Mouse (Mus musculus): ENCODE data around the gene Angptl1. TPM values are rescaled to one million over a fixed set of nuclear protein-coding genes. Genes with fewer than 3 reads are reported as not detected.
A peak's percentile ranks its signal among the peaks of the same experiment; 100 is the strongest.

Angptl1 gene
- polyA plus RNA-seq (2015; fragmentation: Nextera tagmentation; extraction: Ambion mirVana): 1.0 TPM in 2 replicates

DNA sequence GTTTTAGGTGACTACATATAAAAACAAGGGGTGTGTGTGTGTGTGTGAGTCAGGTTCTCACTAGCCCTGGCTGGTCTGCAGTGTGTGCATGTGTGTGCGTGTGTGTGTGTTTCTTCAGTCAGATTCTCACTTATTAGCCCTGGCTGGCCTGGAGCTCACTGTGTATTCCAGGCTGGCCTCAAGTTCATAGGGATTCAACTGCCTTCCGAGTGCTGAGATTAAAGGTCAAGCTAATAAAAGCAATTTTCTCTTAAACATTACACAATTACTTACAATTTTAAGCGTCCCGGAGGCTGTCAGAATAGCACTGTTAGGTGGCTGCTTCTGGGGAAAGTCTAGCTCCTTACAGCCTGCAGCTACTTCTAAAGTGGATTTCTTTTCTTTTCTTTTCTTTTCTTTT lies at the start of gene Angptl1:
TSS of gene Angptl1 (plus strand) at position 386 of the 400 bp plus-strand sequence.
- ATAC-seq (replicated peaks; ENCODE audit: low FRiP score, low read depth): 0 out of 2 replicates have a peak, but pooled peaks have one; percentile 29
- Histone ChIP-seq H3K36me3 (ENCODE audit: insufficient read depth, low read length) (no peaks in the 10 kb centered on the region), H3K27me3 (ENCODE audit: insufficient read depth, low read length) (no peaks in the 10 kb centered on the region; the same call in 1 of the 2 replicates), H3K9me3 (replicated peaks; ENCODE audit: low read length) (no peaks in the 10 kb centered on the region), H3K4me1 (replicated peaks; ENCODE audit: insufficient read depth, low read length) (no peaks in the 10 kb centered on the region), H3K27ac (no peak within 1 kb of the TSS), H3K4me2 (ENCODE audit: low read length) (peak within 1 kb of the TSS; percentile 46), H3K4me3 (replicated peaks; ENCODE audit: low read depth, low read length) (no peak within 1 kb of the TSS), H3K9ac (ENCODE audit: low read depth, low read length) (0 out of 2 replicates have a peak within 1 kb of the TSS, but pooled peaks have one; percentile 35)
- WGBS: 42% methylated on average over 4 of the region's 4 CpGs
- TF ChIP-seq CTCF (IDR thresholded peaks at IDR 0.05; ENCODE audit: low read depth): no peak
- peak; percentile 31 for DNase-seq (ENCODE audit: low spot score)

- ATAC-seq (replicated peaks; ENCODE audit: low FRiP score, low read depth): no peak
Observed at GRCm38 (mm10) chr1:156789844-156790490, 48.4 kb upstream of the Angptl1 start.

GRCm38 (mm10) chr1:156796251-156796650 lies 42.1 kb upstream of the Angptl1 start:
- Histone ChIP-seq H3K27me3 (ENCODE audit: insufficient read depth, low read length) (no peaks in the 10 kb centered on the region), H3K4me1 (replicated peaks; ENCODE audit: insufficient read depth, low read length) (0 out of 2 replicates have a peak, but pooled peaks cover 4% of the 10 kb centered on the region), H3K36me3 (ENCODE audit: insufficient read depth, low read length) (no peaks in the 10 kb centered on the region), H3K27ac (no peak overlapping the region), H3K4me3 (replicated peaks; ENCODE audit: low read depth, low read length) (no peak overlapping the region), H3K9ac (ENCODE audit: low read depth, low read length) (no peak overlapping the region), H3K9me3 (replicated peaks; ENCODE audit: low read length) (no peaks in the 10 kb centered on the region), H3K4me2 (ENCODE audit: low read length) (no peak overlapping the region)
- WGBS: 23% methylated on average over 9 of the region's 9 CpGs
- ATAC-seq (replicated peaks; ENCODE audit: low FRiP score, low read depth) (no peak), DNase-seq (ENCODE audit: low spot score) (no peak)
- no peak for TF ChIP-seq CTCF (IDR thresholded peaks at IDR 0.05; ENCODE audit: low read depth)

More at GRCm38 (mm10) chr1:156789844-156790490, 48.4 kb upstream of the Angptl1 start:
- Histone ChIP-seq H3K4me2 (ENCODE audit: low read length) (no peak overlapping the region), H3K36me3 (ENCODE audit: insufficient read depth, low read length) (no peaks in the 10 kb centered on the region), H3K27ac (no peak overlapping the region), H3K27me3 (ENCODE audit: insufficient read depth, low read length) (no peaks in the 10 kb centered on the region), H3K4me1 (replicated peaks; ENCODE audit: insufficient read depth, low read length) (no peaks in the 10 kb centered on the region), H3K9me3 (replicated peaks; ENCODE audit: low read length) (no peaks in the 10 kb centered on the region), H3K9ac (ENCODE audit: low read depth, low read length) (no peak overlapping the region), H3K4me3 (replicated peaks; ENCODE audit: low read depth, low read length) (no peak overlapping the region)
- DNase-seq (ENCODE audit: low spot score): no peak
- 47% methylated on average over 5 of the region's 5 CpGs for WGBS
- no peak for TF ChIP-seq CTCF (IDR thresholded peaks at IDR 0.05; ENCODE audit: low read depth)

DNA sequence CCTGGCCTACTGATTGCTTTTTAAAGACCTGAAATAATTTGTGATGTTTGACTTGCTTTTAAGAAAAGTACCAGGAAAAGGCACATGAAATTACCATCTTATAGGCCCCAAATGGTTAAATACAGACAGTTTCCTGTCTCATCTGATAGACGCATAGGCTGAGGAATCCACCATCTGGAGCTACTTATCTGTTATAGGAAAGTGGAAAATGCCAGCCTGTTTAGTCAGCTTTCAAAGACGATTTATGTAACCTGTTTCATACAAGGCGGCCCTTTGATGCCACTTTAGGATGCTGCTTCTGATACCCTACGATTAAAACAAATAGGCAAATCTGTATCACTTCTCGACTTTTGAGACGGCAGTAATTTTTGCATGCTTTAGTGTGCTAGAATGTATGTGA lies 37.1 kb upstream of the Angptl1 start:
- H3K36me3 ChIP-seq (ENCODE audit: insufficient read depth, low read length): no peaks in the 10 kb centered on the region
- H3K9ac ChIP-seq (ENCODE audit: low read depth, low read length): no peak overlapping the region
- DNase-seq (ENCODE audit: low spot score) (no peak), ATAC-seq (replicated peaks; ENCODE audit: low FRiP score, low read depth) (no peak)
- TF ChIP-seq CTCF (IDR thresholded peaks at IDR 0.05; ENCODE audit: low read depth): no peak
- H3K9me3 ChIP-seq (replicated peaks; ENCODE audit: low read length): no peaks in the 10 kb centered on the region
- WGBS: 79% methylated on average over 6 of the region's 6 CpGs
- H3K4me2 ChIP-seq (ENCODE audit: low read length): no peak overlapping the region
- H3K27ac ChIP-seq: no peak overlapping the region
- H3K4me1 ChIP-seq (replicated peaks; ENCODE audit: insufficient read depth, low read length): peaks cover 1% of the 10 kb centered on the region; the same call in 1 of the 2 replicates
- no peak overlapping the region for H3K4me3 ChIP-seq (replicated peaks; ENCODE audit: low read depth, low read length)
- H3K27me3 ChIP-seq (ENCODE audit: insufficient read depth, low read length): no peaks in the 10 kb centered on the region

DNA sequence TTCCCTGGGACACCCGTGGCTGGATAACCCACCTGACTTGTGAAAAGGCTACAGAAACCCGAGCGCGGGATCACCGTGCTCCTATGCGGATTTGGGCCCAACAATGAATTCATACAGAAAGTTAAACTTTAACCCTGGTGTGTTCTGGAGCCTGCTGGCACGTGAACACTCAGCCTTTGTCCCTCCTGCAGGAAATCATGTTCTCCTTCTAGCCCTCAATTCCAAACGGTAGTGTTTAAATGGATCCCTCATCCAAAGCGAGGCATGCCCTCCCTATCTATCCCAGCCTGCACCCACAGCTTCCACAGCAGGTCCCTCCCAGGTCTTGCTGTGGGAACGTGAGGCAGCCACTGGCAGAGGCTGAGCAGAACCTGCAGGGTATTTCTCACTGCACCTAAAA lies 30.0 kb upstream of the Angptl1 start:
- H3K9ac ChIP-seq (ENCODE audit: low read depth, low read length): no peak overlapping the region
- no peaks in the 10 kb centered on the region for H3K9me3 ChIP-seq (replicated peaks; ENCODE audit: low read length)
- DNase-seq (ENCODE audit: low spot score) (peak; percentile 35), ATAC-seq (replicated peaks; ENCODE audit: low FRiP score, low read depth) (no peak)
- H3K27me3 ChIP-seq (ENCODE audit: insufficient read depth, low read length): no peaks in the 10 kb centered on the region
- peaks cover 3% of the 10 kb centered on the region; the same call in 1 of the 2 replicates for H3K4me1 ChIP-seq (replicated peaks; ENCODE audit: insufficient read depth, low read length)
- WGBS: 56% methylated on average over 10 of the region's 10 CpGs
- no peaks in the 10 kb centered on the region for H3K36me3 ChIP-seq (ENCODE audit: insufficient read depth, low read length)
- no peak overlapping the region for H3K4me3 ChIP-seq (replicated peaks; ENCODE audit: low read depth, low read length)
- H3K4me2 ChIP-seq (ENCODE audit: low read length): no peak overlapping the region
- no peak overlapping the region; the same call in 1 of the 2 replicates for H3K27ac ChIP-seq
- TF ChIP-seq CTCF (IDR thresholded peaks at IDR 0.05; ENCODE audit: low read depth): no peak

DNA sequence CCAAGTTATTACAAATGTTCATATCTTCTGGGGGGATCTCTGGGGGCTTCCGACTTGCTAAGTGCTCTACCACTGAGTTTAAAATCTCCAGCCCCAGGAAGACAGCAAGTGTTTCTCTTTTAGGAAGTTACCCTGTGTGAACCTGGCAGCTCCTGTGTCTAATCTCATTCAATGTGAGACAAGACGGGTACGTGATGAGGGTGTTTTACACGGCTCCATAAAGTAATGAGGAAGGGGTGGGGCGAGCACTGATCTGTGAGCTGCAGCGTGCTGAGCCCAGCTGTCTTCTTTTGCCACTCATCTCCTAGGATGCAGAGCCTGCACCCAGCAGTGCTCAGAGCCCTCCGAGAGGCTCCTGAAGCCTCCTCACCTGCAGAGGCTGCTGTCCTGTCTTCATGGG lies 26.4 kb upstream of the Angptl1 start:
- no peak overlapping the region for H3K27ac ChIP-seq

More for the DNA sequence above, 26.4 kb upstream of the Angptl1 start:
- H3K36me3 ChIP-seq (ENCODE audit: insufficient read depth, low read length): peaks cover 4% of the 10 kb centered on the region; the same call in 1 of the 2 replicates
- 73% methylated on average over 7 of the region's 7 CpGs for WGBS
- H3K4me1 ChIP-seq (replicated peaks; ENCODE audit: insufficient read depth, low read length): no peaks in the 10 kb centered on the region
- H3K4me2 ChIP-seq (ENCODE audit: low read length): no peak overlapping the region
- H3K4me3 ChIP-seq (replicated peaks; ENCODE audit: low read depth, low read length): no peak overlapping the region
- no peaks in the 10 kb centered on the region for H3K9me3 ChIP-seq (replicated peaks; ENCODE audit: low read length)
- no peak for DNase-seq (ENCODE audit: low spot score)
- no peak for TF ChIP-seq CTCF (IDR thresholded peaks at IDR 0.05; ENCODE audit: low read depth)
- no peak for ATAC-seq (replicated peaks; ENCODE audit: low FRiP score, low read depth)
- no peaks in the 10 kb centered on the region for H3K27me3 ChIP-seq (ENCODE audit: insufficient read depth, low read length)
- H3K9ac ChIP-seq (ENCODE audit: low read depth, low read length): no peak overlapping the region

Data from kidney, postnatal 0 days (tissue).